Mouse (Mus musculus) ES-Bruce4 (cell line): ENCODE measurements around the gene Slc34a3.

Experiments
- CTCF ChIP-seq: IDR thresholded peaks from one replicate; pipeline ENCODE4 v1.8.1; 2011; ENCODE audit warnings: low read depth, low read length
- EP300 ChIP-seq: IDR thresholded peaks from 2 replicates; pipeline ENCODE4 v1.6.1; 2011; ENCODE audit warnings: low read depth, low read length; ENCODE audit not compliant: insufficient read depth

DNA sequence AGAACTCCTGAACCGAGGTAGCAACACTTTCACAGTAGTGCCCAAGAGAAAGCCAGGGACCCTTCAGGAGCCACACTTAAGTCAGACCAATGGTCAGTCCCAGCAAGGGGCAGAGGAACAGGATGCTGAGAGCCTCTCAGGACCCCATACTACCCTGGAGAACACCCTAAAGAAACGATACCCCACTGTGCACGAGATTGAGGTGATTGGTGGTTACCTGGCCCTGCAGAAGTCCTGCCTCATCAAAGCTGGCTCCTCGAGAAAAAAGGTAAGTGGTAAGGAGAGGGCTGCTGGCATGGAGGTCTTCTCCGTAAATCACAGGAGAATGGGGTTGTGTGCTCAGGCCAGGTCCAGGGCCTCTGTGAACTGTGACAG lies 30.1 kb upstream of the Slc34a3 start:
- TF ChIP-seq CTCF, result no peak
- TF ChIP-seq EP300, result no peak
